Mouse (Mus musculus): ENCODE measurements around the gene Ddx11.
"Not testable (repeated sequence)": the region's sequence is repeated elsewhere in the genome, so short reads cannot be mapped to it uniquely, and the experiment has no call there.

DNA sequence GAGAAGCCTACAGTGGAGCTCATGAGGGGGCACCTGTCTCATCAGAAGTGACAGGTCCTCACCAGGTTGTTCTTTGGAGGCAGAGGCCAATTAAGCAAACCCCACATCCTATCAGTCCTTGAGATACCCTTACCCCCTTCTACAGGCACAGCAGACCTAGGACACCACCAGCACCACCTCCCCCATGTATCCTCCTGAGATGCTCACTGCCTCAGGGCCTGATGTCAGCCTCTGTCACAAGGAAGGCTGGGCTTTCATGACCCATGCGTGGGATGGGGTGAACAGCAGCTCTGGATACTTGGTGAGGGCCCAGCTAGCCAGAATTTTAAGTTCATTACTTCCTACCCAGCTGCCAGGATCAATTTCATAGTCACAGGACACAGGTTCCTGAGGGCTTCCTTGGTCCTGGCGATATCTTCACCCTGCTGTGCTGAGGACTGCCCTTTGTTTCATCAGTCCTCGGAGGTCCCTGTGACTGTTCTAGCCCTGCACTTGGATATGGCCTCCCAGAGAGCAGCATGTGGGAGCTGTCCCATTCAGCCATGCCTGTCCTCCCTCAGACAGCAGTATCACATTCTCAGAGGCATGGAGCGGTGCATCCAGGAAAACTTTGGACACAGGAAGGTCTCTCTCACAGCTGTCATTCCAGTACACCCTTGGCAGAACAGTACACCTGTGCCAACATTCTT is 30.6 kb downstream of the Ddx11 start:
- not testable (repeated sequence) for TF ChIP-seq CTCF (IDR thresholded peaks at IDR 0.05; ENCODE audit: low read depth, low read length); POLR2A (IDR thresholded peaks at IDR 0.05; ENCODE audit: extremely low read depth, insufficient read depth, low read length)

Data from liver, adult 2 months (tissue).